Mouse (Mus musculus) C2C12 (cell line): ENCODE measurements around the gene S1pr3. TPM values are rescaled to one million over a fixed set of nuclear protein-coding genes. Genes with fewer than 3 reads are reported as not detected.

ENCODE experiments used
- H3K27me3 ChIP-seq: one replicate; pipeline ENCODE4 v1.6.1; 2011; ENCODE audit not compliant: control insufficient read depth, insufficient read depth, insufficient read length
- H3K36me3 ChIP-seq: one replicate; pipeline ENCODE4 v1.6.1; 2011; ENCODE audit not compliant: control insufficient read depth, insufficient read depth
- H3K4me3 ChIP-seq: one replicate; pipeline ENCODE4 v1.5.1; 2011; ENCODE audit warnings: mild to moderate bottlenecking, control low read depth; ENCODE audit not compliant: poor library complexity, insufficient read depth, severe bottlenecking
- H3K79me2 ChIP-seq: one replicate; pipeline ENCODE4 v1.6.1; 2011; ENCODE audit not compliant: control insufficient read depth, insufficient read depth
- H3K79me3 ChIP-seq: one replicate; pipeline ENCODE4 v1.6.1; 2011; ENCODE audit warnings: low read depth, control low read depth
- H3ac ChIP-seq: one replicate; pipeline ENCODE3; 2011; ENCODE audit warnings: low read depth; ENCODE audit not compliant: control insufficient read depth, insufficient read length
- CEBPB ChIP-seq: IDR thresholded peaks from one replicate; pipeline ENCODE4 v1.6.1; 2011; ENCODE audit warnings: low read depth, mild to moderate bottlenecking, control low read depth, moderate library complexity
- CTCF ChIP-seq: IDR thresholded peaks from one replicate; pipeline ENCODE4 v1.5.1; 2011; ENCODE audit not compliant: control insufficient read depth, insufficient read depth, insufficient read length
- FOSL1 ChIP-seq: IDR thresholded peaks from one replicate; pipeline ENCODE4 v1.8.0; 2011; ENCODE audit warnings: mild to moderate bottlenecking, low read length; ENCODE audit not compliant: poor library complexity, insufficient read depth, severe bottlenecking
- MAX ChIP-seq: IDR thresholded peaks from one replicate; pipeline ENCODE4 v1.6.1; 2011; ENCODE audit warnings: mild to moderate bottlenecking, control low read depth
- MYOD1 ChIP-seq: IDR thresholded peaks from one replicate; pipeline ENCODE4 v1.6.1; 2011; ENCODE audit warnings: low read depth; ENCODE audit not compliant: control insufficient read depth, insufficient read length
- MYOG ChIP-seq: IDR thresholded peaks from one replicate; pipeline ENCODE4 v1.6.1; 2011; ENCODE audit not compliant: control insufficient read depth, insufficient read length; ENCODE audit errors: extremely low read depth
- USF1 ChIP-seq: IDR thresholded peaks from one replicate; pipeline ENCODE4 v1.6.1; 2011; ENCODE audit warnings: low read depth, mild to moderate bottlenecking, control low read depth, moderate library complexity
- polyA plus RNA-seq: library from polyadenylated mRNA; unstranded; fragments of >200 nt; fragmentation: generic; extraction: Trizol; gene quantifications from one replicate; pipeline ENCODE4 v1.2.1, GENCODE M21; 2012; ENCODE audit warnings: missing spikeins

The S1pr3 gene
- polyA plus RNA-seq, 1 experiment, result 15.0 TPM

DNA sequence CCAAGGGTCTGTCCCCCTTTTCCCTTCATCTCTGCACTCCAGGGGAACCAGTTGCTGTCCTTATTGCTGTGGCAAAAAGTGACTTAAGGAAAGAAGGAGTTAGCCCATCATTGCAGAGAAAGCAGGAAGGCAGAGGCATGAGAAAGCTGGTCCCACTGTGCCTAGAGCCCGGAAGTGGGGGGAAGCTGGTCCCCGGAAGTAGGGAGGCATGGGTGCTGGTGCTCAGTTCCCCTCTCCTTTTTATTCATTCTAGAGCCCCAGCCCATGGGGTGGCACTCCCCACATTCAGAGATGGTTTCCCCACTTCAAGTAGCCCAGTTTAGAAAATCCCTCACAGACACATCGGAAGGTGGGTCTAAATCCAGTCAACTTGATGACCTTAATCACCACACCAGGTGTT lies 8.9 kb upstream of the S1pr3 start:
- Histone ChIP-seq H3K79me3 (no peaks in the 10 kb centered on the region), H3K79me2 (no peaks in the 10 kb centered on the region), H3ac (no peak overlapping the region), H3K27me3 (no peaks in the 10 kb centered on the region), H3K4me3 (no peak overlapping the region), H3K36me3 (no peaks in the 10 kb centered on the region)
- no peak for TF ChIP-seq CTCF
- no peak for TF ChIP-seq MAX
- no peak for TF ChIP-seq FOSL1
- TF ChIP-seq MYOG, result no peak
- no peak for TF ChIP-seq USF1
- no peak for TF ChIP-seq CEBPB
- no peak for TF ChIP-seq MYOD1

DNA sequence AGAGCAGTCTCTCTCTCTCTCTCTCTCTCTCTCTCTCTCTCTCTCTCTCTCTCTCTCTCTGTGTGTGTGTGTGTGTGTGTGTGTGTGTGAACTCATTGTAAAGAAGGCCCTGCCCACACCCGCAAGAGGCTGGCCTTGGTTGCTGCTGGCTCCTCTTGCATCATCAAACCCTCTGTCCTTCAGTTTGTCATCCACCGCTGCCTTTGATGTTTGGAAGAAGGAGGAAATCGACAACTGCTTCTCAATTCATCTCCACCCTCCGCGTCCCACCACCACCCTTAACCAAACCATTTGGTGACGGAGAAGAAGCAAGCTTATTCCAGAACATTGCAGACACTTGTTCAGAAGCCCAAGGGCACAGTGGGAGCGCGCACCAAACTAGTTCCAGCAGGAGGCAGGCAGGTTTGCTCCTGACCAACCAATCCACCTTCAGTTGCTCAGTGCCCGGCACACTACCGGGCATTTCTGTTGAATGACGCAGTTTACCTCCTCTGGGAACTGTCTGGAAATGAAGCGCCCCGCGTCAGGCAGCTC lies 8.2 kb upstream of the S1pr3 start:
- Histone ChIP-seq H3K79me3 (no peaks in the 10 kb centered on the region), H3K36me3 (no peaks in the 10 kb centered on the region), H3K4me3 (no peak overlapping the region), H3K27me3 (no peaks in the 10 kb centered on the region), H3K79me2 (no peaks in the 10 kb centered on the region), H3ac (no peak overlapping the region)
- TF ChIP-seq FOSL1, result no peak
- TF ChIP-seq CEBPB, result no peak

DNA sequence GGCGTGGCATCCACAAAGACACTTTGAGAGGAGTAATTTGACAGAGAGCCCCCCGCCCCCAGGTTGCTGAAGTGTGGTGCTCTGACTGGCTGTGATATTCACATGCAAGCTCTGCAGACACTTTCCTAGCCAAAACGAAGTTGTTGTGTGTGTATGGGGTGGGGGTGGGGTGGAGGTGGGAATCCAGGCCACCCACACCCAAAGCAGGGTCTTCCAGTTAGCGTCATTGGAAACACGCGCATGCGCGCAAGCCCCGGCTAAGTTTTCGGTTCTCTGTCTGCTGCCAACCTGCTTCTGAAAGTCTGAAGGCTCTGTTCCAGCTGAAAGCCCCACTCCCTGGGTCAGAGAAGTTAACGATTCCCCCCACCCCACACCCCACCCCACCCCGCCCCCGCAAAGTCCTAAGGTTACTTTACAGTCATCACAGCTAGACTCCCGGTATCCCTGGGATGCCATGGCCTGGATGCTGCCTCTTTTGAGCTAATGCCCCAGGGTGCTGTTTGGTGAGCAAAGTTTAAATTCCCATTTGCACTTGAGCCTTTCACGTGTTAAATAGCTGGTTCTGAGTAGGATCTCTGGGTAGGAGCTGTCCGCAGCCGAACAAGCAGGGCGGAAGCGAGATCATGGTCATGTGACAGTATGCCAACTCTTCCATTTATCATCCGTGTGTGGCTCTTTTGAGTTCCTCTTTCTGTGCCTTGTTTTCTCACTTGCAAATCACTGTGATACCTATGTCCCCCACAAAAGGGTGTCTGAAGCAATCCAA lies 7.5 kb upstream of the S1pr3 start:
- Histone ChIP-seq H3K27me3 (no peaks in the 10 kb centered on the region), H3ac (no peak overlapping the region), H3K79me2 (no peaks in the 10 kb centered on the region), H3K4me3 (no peak overlapping the region), H3K79me3 (no peaks in the 10 kb centered on the region), H3K36me3 (no peaks in the 10 kb centered on the region)
- TF ChIP-seq USF1 (no peak), MYOG (no peak), MAX (no peak), FOSL1 (no peak), CTCF (no peak), MYOD1 (no peak), CEBPB (no peak)

DNA sequence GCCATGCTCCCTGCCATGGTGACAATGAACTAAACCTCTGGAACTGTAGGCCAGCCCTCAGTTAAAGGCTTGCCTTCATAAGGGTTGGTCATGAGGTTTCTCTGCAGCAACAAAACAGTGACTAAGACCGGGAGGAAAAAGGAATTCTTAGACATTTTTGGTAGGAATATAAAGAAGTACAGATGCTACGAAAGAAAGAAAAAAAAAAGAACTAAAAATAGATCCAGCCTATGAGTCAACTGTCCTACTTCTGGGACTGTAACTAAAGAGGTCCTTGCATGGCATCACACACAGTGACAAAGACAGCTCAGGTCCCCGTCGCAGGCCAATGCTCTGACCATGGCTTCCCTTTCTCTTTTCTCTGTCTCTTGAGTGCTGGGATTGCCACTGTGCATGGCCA lies 3.9 kb upstream of the S1pr3 start:
- H3K36me3 ChIP-seq, result no peaks in the 10 kb centered on the region
- H3ac ChIP-seq, result no peak overlapping the region
- H3K79me3 ChIP-seq, result no peaks in the 10 kb centered on the region
- no peak for TF ChIP-seq MAX
- TF ChIP-seq USF1, result no peak
- no peak for TF ChIP-seq CEBPB
- TF ChIP-seq MYOG, result no peak
- no peak for TF ChIP-seq MYOD1
- TF ChIP-seq CTCF, result no peak
- no peak for TF ChIP-seq FOSL1
- no peaks in the 10 kb centered on the region for H3K79me2 ChIP-seq
- no peak overlapping the region for H3K4me3 ChIP-seq
- H3K27me3 ChIP-seq, result no peaks in the 10 kb centered on the region

DNA sequence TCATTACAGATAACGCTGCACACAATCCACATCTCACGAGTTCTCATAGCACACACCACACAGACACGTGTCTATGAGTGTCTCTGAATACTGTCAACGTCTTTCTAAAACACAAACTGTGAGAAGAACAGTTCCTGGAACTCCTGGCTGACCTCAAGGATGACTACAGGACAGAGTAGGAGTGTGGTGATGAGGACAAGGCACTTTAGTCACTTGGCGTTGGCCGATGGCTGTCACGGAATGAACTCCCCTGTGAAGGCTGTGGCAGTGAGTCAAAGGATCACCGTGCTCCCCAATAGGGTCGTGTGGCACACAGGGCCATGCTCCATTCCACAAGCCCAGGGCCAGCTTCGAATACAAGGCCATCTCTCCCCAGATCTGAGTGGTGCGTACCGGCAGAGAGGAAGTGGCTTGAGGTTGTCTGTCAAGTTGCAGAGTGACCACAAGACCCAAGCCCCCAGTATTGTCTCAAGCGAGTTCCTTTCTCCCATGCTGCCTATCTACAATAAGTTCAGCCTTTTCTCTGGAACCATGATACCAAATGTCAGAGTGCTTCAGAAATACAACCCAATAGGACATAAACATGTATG lies 2.6 kb upstream of the S1pr3 start:
- Histone ChIP-seq H3ac (no peak overlapping the region), H3K79me2 (peaks cover 4% of the 10 kb centered on the region), H3K27me3 (no peaks in the 10 kb centered on the region), H3K79me3 (no peaks in the 10 kb centered on the region), H3K36me3 (no peaks in the 10 kb centered on the region), H3K4me3 (no peak overlapping the region)
- no peak for TF ChIP-seq MYOD1
- TF ChIP-seq CTCF, result no peak
- no peak for TF ChIP-seq MYOG
